Mouse (Mus musculus) frontal cortex, postnatal 25 days (tissue): ENCODE measurements around the gene Trpc4.

Experiments used
- DNase-seq, 2 experiments: peaks; one replicate each; pipeline ENCODE4 v3.0.0; 2022; ENCODE audit warnings: low spot score in 2 of 2

Trpc4 gene

GRCm38 (mm10) chr3:54155639-54156315, at the start of gene Trpc4:
Gene Trpc4, plus strand, starts transcription at chr3:54156035.
- peak; percentile 18 for DNase-seq

- DNase-seq = no peak
Measured at GRCm38 (mm10) chr3:54111489-54111888, 44.3 kb upstream of the Trpc4 start.

GRCm38 (mm10) chr3:54135376-54135775, 20.5 kb upstream of the Trpc4 start:
- DNase-seq = no peak

- DNase-seq = no peak
Measured at GRCm38 (mm10) chr3:54141376-54141775, 14.5 kb upstream of the Trpc4 start.

GRCm38 (mm10) chr3:54154844-54155638, 794 bp upstream of the Trpc4 start:
- peak; percentile 9 to 11 for DNase-seq

GRCm38 (mm10) chr3:54156316-54157000, 623 bp downstream of the Trpc4 start:
- DNase-seq = peak in 1 of 2 experiments; percentile 7

- DNase-seq = no peak
Measured at GRCm38 (mm10) chr3:54170701-54171100, 14.9 kb downstream of the Trpc4 start.

GRCm38 (mm10) chr3:54177296-54177695, 21.5 kb downstream of the Trpc4 start:
- DNase-seq = no peak

GRCm38 (mm10) chr3:54190932-54191668, 35.3 kb downstream of the Trpc4 start:
- no peak for DNase-seq

GRCm38 (mm10) chr3:54201231-54201630, 45.4 kb downstream of the Trpc4 start:
- DNase-seq = no peak

GRCm38 (mm10) chr3:54204386-54204785, 48.6 kb downstream of the Trpc4 start:
- DNase-seq = peak; percentile 15 to 29

- no peak for DNase-seq
Measured at GRCm38 (mm10) chr3:54210112-54210511, 54.3 kb downstream of the Trpc4 start.

GRCm38 (mm10) chr3:54211441-54211840, 55.6 kb downstream of the Trpc4 start:
- DNase-seq = no peak

- no peak for DNase-seq
Measured at GRCm38 (mm10) chr3:54222549-54222948, 66.7 kb downstream of the Trpc4 start.

- no peak for DNase-seq
Measured at GRCm38 (mm10) chr3:54228463-54228862, 72.6 kb downstream of the Trpc4 start.

- no peak for DNase-seq
Measured at GRCm38 (mm10) chr3:54238891-54239290, 83.1 kb downstream of the Trpc4 start.

- no peak for DNase-seq
Measured at GRCm38 (mm10) chr3:54239426-54239825, 83.6 kb downstream of the Trpc4 start.

- peak in 1 of 2 experiments; percentile 18 for DNase-seq
Measured at GRCm38 (mm10) chr3:54243136-54243535, 87.3 kb downstream of the Trpc4 start.

GRCm38 (mm10) chr3:54244729-54245465, 89.1 kb downstream of the Trpc4 start:
- DNase-seq = no peak

- DNase-seq = no peak
Measured at GRCm38 (mm10) chr3:54246416-54246815, 90.6 kb downstream of the Trpc4 start.

- DNase-seq = no peak
Measured at GRCm38 (mm10) chr3:54249311-54249710, 93.5 kb downstream of the Trpc4 start.
